Mouse (Mus musculus) C2C12 (cell line): Measurements from ENCODE around the gene Suclg2.

ENCODE experiments used
- CEBPB ChIP-seq: IDR thresholded peaks from one replicate; pipeline ENCODE4 v1.6.1; 2011; ENCODE audit warnings: low read depth, mild to moderate bottlenecking, control low read depth, moderate library complexity
- CTCF ChIP-seq: IDR thresholded peaks from one replicate; pipeline ENCODE4 v1.5.1; 2011; ENCODE audit not compliant: control insufficient read depth, insufficient read depth, insufficient read length
- MAX ChIP-seq: IDR thresholded peaks from one replicate; pipeline ENCODE4 v1.6.1; 2011; ENCODE audit warnings: mild to moderate bottlenecking, control low read depth
- MYOD1 ChIP-seq: IDR thresholded peaks from one replicate; pipeline ENCODE4 v1.6.1; 2011; ENCODE audit warnings: low read depth; ENCODE audit not compliant: control insufficient read depth, insufficient read length
- MYOG ChIP-seq: IDR thresholded peaks from one replicate; pipeline ENCODE4 v1.6.1; 2011; ENCODE audit not compliant: control insufficient read depth, insufficient read length; ENCODE audit errors: extremely low read depth
- USF1 ChIP-seq: IDR thresholded peaks from one replicate; pipeline ENCODE4 v1.6.1; 2011; ENCODE audit warnings: low read depth, mild to moderate bottlenecking, control low read depth, moderate library complexity

GRCm38 (mm10) chr6:95675059-95675705 lies 43.4 kb downstream of the Suclg2 start:
- TF ChIP-seq CTCF = no peak
- no peak for TF ChIP-seq MYOG
- TF ChIP-seq MYOD1 = no peak
- TF ChIP-seq USF1 = no peak
- no peak for TF ChIP-seq MAX
- TF ChIP-seq CEBPB = no peak
